Mouse (Mus musculus): ENCODE measurements around the gene Mad1l1. TPM values are rescaled to one million over a fixed set of nuclear protein-coding genes. Genes with fewer than 3 reads are reported as not detected.

Gene Mad1l1
- total and polyA plus RNA-seq, 3 experiments, result 40.5 to 65.2 TPM; not detected in 1

DNA sequence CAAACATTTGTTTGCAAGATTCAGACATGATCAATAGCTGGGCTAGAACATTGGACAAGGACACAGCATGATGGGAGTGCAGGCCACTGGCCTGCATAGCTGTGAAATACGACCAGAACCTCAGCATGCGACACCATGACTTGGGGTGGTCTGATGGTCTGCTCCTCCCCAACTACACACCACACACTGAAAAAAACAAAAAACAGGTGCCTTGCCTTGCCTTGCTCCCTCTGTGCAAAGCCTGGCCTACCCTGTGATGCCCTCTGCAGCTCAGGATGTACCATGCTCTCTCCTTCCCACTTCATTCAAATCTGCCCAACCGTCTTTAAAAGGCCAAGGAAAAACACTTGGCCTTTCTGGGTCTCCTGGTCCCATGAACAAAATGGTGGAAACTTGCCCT lies 63.3 kb downstream of the Mad1l1 start:
- TF ChIP-seq ELF1 (IDR thresholded peaks at IDR 0.05; ENCODE audit: low read depth, low read length) (no peak), MAX (IDR thresholded peaks at IDR 0.05; ENCODE audit: low read length) (no peak), EP300 (IDR thresholded peaks at IDR 0.05; ENCODE audit: low read depth in 1 of 2, low read length in 2 of 2) (no peak), TBP (IDR thresholded peaks at IDR 0.05; ENCODE audit: low read depth, low read length) (no peak), JUND (IDR thresholded peaks at IDR 0.05; ENCODE audit: low read depth, low read length) (no peak), TCF12 (IDR thresholded peaks at IDR 0.05; ENCODE audit: low read depth, low read length) (no peak), CTCF (IDR thresholded peaks at IDR 0.05 in 2 of 3, conservative IDR thresholded peaks at IDR 0.05 in 1 of 3; ENCODE audit: control insufficient read depth in 1 of 3, insufficient read depth in 1 of 3, low read depth in 2 of 3, low read length in 3 of 3, poor library complexity in 1 of 3, severe bottlenecking in 1 of 3) (no peak), POLR2AphosphoS2 (IDR thresholded peaks at IDR 0.05; ENCODE audit: low read length) (no peak), E2F4 (IDR thresholded peaks at IDR 0.05; ENCODE audit: borderline replicate concordance, low read depth, low read length) (no peak)
- H3K9me3 ChIP-seq (replicated peaks; ENCODE audit: insufficient read depth, low read length), result no peaks in the 10 kb centered on the region
- no peaks in the 10 kb centered on the region for H3K79me2 ChIP-seq (ENCODE audit: control insufficient read depth, insufficient read depth, low read length, poor library complexity)
- no peaks in the 10 kb centered on the region; a peak in 2 of 4 replicates for H3K36me3 ChIP-seq (ENCODE audit: control insufficient read depth in 1 of 2, insufficient read depth in 2 of 2, low read length in 2 of 2)
- no peaks in the 10 kb centered on the region for H3K27me3 ChIP-seq (ENCODE audit: control insufficient read depth in 1 of 2, insufficient read depth in 2 of 2, low read length in 2 of 2)
- no peak for DNase-seq (ENCODE audit: low read depth, low spot score)
- no peak overlapping the region for H3K27ac ChIP-seq (ENCODE audit: control insufficient read depth, low read depth, low read length)
- H3K4me1 ChIP-seq (ENCODE audit: control insufficient read depth in 1 of 2, insufficient read depth in 2 of 2, low read length in 2 of 2), result no peaks in the 10 kb centered on the region
- H3K4me3 ChIP-seq (ENCODE audit: control insufficient read depth in 1 of 2, insufficient read depth in 1 of 2, low read depth in 2 of 2, low read length in 2 of 2), result no peak overlapping the region
- H3K9ac ChIP-seq (ENCODE audit: control insufficient read depth, low read depth, low read length, poor library complexity, severe bottlenecking), result no peak overlapping the region

DNA sequence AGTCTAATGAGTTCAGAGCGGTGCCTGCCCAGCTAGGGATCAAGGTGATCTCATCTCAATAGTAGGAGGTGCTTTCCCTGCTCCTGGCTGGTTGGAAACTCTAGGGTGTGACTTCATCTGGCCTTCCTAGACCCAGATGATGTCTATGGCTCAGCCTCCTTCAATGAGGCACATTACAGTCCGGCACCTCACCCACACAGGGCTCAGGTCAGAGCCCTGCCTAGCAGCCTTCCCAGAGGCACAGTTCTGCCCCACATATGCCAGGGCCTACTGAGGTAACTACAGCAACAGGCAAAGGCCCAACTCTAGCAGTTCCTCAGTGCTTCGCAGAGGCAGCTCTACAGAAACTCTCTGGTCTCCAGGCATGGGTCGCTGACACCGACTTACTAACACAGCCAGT lies 63.9 kb downstream of the Mad1l1 start:
- Histone ChIP-seq H3K79me2 (ENCODE audit: control insufficient read depth, insufficient read depth, low read length, poor library complexity) (no peaks in the 10 kb centered on the region), H3K4me1 (ENCODE audit: control insufficient read depth in 1 of 2, insufficient read depth in 2 of 2, low read length in 2 of 2) (no peaks in the 10 kb centered on the region), H3K36me3 (ENCODE audit: control insufficient read depth in 1 of 2, insufficient read depth in 2 of 2, low read length in 2 of 2) (no peaks in the 10 kb centered on the region; a peak in 2 of 4 replicates), H3K9me3 (replicated peaks; ENCODE audit: insufficient read depth, low read length) (no peaks in the 10 kb centered on the region), H3K27me3 (ENCODE audit: control insufficient read depth in 1 of 2, insufficient read depth in 2 of 2, low read length in 2 of 2) (no peaks in the 10 kb centered on the region), H3K9ac (ENCODE audit: control insufficient read depth, low read depth, low read length, poor library complexity, severe bottlenecking) (no peak overlapping the region), H3K27ac (ENCODE audit: control insufficient read depth, low read depth, low read length) (no peak overlapping the region), H3K4me3 (ENCODE audit: control insufficient read depth in 1 of 2, insufficient read depth in 1 of 2, low read depth in 2 of 2, low read length in 2 of 2) (no peak overlapping the region)
- DNase-seq (ENCODE audit: low read depth, low spot score), result no peak
- TF ChIP-seq MYC (IDR thresholded peaks at IDR 0.05; ENCODE audit: low read depth, low read length), result no peak
- TF ChIP-seq JUND (IDR thresholded peaks at IDR 0.05; ENCODE audit: low read depth, low read length), result no peak
- no peak for TF ChIP-seq ZNF384 (IDR thresholded peaks at IDR 0.05; ENCODE audit: low read depth, low read length)
- no peak for TF ChIP-seq POLR2A (IDR thresholded peaks at IDR 0.05; ENCODE audit: control insufficient read depth in 1 of 2, insufficient read depth in 1 of 2, low read depth in 1 of 2, low read length in 2 of 2, poor library complexity in 1 of 2)
- no peak for TF ChIP-seq POLR2AphosphoS2 (IDR thresholded peaks at IDR 0.05; ENCODE audit: low read length)
- TF ChIP-seq CTCF (IDR thresholded peaks at IDR 0.05 in 2 of 3, conservative IDR thresholded peaks at IDR 0.05 in 1 of 3; ENCODE audit: control insufficient read depth in 1 of 3, insufficient read depth in 1 of 3, low read depth in 2 of 3, low read length in 3 of 3, poor library complexity in 1 of 3, severe bottlenecking in 1 of 3), result no peak
- TF ChIP-seq RCOR1 (IDR thresholded peaks at IDR 0.05; ENCODE audit: low read depth, low read length), result no peak
- TF ChIP-seq UBTF (IDR thresholded peaks at IDR 0.05; ENCODE audit: borderline replicate concordance, insufficient read depth, low read depth, low read length), result no peak
- TF ChIP-seq TCF12 (IDR thresholded peaks at IDR 0.05; ENCODE audit: low read depth, low read length), result no peak
- no peak for TF ChIP-seq SIN3A (IDR thresholded peaks at IDR 0.05; ENCODE audit: low read length)
- TF ChIP-seq CHD2 (IDR thresholded peaks at IDR 0.05; ENCODE audit: low read length), result no peak

All from MEL (cell line).